Mouse (Mus musculus) erythroblast, embryonic 14.5 days (primary cell): ENCODE results near the gene Prrt1.
A peak's percentile ranks its signal among the peaks of the same experiment; 100 is the strongest.

Experiments
- GATA1 ChIP-seq: IDR thresholded peaks from 2 replicates; pipeline ENCODE4 v1.6.1; 2012; ENCODE audit warnings: low read length, inconsistent platforms, mixed read lengths
- TAL1 ChIP-seq: IDR thresholded peaks from 3 replicates; pipeline ENCODE4 v1.6.1; 2012; ENCODE audit warnings: low read length, inconsistent platforms, mixed read lengths

GRCm38 (mm10) chr17:34659181-34659896, 30.0 kb downstream of the Prrt1 start:
- TF ChIP-seq GATA1 = no peak
- 0 out of 3 replicates have a peak, but pooled peaks have one; percentile 18 for TF ChIP-seq TAL1
